Mouse (Mus musculus) megakaryocyte progenitor cell, adult 5-6 weeks (primary cell): ENCODE results near the gene Hdgfl2. TPM values are rescaled to one million over a fixed set of nuclear protein-coding genes. Genes with fewer than 3 reads are reported as not detected.
"Not testable (repeated sequence)": the region's sequence is repeated elsewhere in the genome, so short reads cannot be mapped to it uniquely, and the experiment has no call there.

Experiments
- ATAC-seq: replicated peaks from 2 replicates; pipeline ENCODE4 v1.8.0; 2016; ENCODE audit warnings: mild to moderate bottlenecking, moderate TSS enrichment, inconsistent platforms; ENCODE audit not compliant: poor library complexity
- total RNA-seq, 2 experiments: library from RNA; stranded (forward) in 1 of 2; stranded (reverse) in 1 of 2; fragments of 157-497, 149-512 nt in 1 of 2; fragments of 200-1000 nt in 1 of 2; gene quantifications; 2 replicates each; pipeline versions ENCODE4 v1.2.3 to v1.2.4; 2015 to 2017

The Hdgfl2 gene
- total RNA-seq, 2 experiments from 2014 or later: 25.4 to 80.0 TPM

DNA sequence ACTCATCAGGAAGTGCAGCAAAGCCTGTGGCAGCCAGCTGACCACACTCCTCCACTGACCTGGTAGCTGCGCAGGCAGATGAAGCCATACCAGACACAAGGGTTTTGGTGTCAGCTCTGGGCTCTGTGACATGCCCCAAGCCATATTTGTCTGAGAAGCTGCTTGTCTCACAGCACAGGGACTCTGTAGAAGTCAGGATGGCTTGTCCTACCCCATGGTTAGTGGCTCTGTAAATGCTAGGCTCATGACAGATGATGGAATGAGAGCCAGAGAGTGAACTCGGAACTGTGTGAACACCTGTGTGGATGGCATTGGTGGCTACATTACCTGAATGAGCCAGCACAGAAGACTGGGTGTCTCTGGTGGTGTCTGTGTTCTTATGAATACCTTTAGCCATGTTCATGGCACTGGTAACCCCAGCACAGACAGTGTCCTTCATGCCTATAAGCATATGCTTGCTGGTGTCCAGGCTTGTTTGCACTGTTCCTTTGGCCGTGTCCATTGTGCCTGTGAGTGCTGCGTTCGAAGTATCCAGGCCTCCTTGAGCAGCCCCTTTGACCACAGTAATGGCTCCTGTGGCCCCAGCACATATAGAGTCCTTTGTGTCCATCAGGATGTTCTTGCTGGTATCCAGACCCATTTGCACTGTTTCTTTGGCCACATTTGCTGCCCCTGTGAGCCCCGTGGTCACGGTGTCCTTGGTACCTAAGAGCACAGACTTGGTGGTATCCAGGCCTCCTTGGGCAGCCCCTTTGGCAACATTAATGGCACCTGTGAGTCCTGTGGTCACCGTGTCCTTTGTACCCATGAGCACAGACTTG, 24.2 kb downstream of the Hdgfl2 start:
- ATAC-seq: no peak

DNA sequence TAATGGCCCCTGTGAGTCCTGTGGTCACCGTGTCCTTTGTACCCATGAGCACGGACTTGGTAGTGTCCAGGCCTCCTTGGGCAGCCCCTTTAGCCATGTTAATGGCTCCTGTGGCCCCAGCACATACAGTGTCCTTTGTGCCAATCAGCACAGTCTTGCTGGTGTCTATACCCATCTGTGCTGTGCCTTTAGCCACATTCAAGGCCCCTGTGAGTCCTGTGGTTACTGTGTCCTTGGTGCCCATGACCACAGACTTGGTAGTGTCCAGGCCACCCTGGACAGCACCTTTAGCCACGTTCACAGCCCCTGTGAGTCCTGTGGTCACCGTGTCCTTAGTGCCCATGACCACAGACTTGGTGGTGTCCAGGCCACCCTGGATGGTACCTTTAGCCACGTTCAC, 25.4 kb downstream of the Hdgfl2 start:
- not testable (repeated sequence) for ATAC-seq

DNA sequence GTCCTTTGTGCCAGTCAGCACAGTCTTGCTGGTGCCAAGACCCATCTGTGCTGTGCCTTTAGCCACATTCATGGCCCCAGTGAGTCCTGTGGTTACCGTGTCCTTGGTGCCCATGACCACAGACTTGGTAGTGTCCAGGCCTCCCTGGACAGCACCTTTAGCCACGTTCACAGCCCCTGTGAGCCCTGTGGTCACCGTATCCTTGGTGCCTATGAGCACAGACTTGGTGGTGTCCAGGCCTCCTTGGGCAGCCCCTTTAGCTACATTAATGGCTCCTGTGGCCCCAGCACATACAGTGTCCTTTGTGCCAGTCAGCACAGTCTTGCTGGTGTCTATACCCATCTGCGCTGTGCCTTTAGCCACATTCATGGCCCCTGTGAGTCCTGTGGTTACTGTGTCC, 27.0 kb downstream of the Hdgfl2 start:
- ATAC-seq: not testable (repeated sequence)

DNA sequence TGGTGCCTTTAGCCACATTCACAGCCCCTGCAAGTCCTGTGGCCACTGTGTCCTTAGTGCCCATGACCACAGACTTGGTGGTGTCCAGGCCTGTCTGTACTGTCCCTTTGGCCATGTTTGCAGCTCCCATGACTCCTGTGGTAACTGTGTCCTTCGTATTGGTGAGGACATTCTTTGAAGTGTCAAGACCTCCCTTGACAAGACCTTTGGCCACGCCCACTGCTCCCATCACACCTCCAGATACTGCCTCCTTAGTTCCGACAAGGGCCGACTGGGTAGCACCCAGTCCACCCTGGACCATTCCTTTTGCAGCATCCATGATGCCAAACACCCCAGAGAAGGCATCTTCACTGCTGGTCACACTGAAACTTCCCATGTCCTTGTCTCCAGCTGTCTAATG, 27.5 kb downstream of the Hdgfl2 start:
- ATAC-seq: no peak

DNA sequence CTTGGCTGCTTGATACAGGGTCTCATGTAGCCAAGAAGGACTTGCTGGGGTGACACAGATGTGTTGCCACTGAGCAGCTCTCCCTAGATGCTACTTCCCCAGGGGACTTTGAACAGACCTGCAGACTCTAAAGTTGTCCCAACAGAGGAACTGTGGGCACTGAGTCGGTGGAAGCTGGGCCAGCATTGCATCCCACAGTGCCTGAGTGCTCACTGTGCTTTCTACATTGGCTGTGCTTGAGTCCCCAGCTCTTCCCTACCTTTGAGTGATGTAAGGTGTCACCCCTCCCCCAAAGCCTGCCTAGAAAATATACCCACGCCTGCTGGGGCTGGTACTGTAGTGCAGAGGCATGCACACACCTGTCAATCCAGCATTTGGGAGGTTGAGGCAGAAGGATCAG, 28.3 kb downstream of the Hdgfl2 start:
- no peak for ATAC-seq

DNA sequence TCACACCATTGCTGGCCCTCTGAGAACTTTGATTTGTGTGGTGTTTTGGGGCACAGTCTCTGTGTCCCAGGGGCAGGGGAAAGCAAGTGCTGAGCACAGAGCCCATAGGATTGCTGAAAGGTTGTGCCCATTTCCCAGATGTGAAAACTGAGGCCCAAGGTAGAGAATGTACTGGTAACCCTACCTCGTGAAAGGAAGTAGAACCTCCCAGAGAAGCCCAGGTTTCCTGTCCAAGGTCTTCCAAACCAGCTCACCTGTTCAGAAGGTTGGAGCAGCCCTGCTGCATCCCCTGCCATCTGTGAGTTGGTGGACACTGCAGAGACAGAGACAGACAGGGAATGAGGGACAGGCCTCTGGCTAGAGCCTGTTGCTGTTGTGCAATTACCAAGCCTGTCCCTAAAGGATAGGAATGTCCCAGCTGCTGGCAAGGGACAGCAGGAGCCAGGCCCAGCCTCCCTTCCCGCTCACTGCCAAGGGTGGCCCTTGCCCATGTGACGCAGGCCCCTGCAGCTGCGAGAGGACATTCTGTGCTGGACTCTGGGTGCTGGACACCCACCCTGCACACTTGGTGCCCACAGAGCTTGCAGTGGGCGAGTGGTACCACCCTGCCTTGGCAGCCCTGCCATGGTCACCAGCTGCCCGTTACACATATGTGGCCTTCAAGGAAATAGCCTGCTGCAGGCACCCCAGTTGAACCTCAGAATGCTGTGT, 29.1 kb downstream of the Hdgfl2 start:
- ATAC-seq: no peak

DNA sequence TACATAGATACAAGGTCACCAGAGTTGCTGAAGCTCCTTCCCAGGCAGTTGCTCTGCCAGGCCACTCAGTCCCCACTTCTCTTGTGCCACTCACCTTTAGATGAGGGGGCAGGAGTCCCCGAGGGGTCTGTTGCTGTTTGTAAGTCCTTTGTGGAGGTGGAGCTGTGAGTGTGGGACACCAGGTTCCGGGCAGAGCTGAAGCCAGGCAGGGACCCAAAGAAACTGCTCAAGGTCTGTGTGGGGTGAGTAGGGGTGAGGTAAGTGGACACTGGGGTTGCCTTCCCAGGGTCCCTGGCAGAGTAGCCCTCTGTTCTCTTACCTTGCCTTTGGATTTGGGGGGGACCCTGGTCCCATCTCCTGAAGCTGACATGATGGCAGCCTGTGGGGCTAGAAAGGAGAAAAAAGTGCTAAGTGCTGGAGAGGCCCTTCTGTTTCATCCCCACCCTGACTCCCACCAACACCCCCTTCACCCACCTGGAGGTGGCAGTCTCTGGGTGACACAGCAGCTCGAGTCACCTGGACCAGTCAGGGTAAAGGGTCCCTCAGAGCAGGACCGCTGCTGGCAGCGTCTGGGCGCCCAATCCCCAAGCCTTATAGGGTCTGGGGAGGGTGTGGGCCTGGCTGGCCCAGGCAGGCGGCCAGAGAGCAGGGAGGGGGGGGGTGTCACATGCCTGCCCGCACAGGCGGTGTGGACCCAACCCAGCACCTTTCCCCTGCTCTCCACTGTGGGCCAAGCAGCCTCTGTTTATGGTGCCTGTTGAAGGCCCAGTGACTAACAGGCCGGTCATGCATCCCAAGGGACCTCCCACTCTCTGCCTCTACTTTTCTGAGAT, 30.0 kb downstream of the Hdgfl2 start, which contains the start of gene Plin4:
Gene Plin4 (minus strand): TSS at position 585 of the 833 bp plus-strand sequence.
- no peak for ATAC-seq

DNA sequence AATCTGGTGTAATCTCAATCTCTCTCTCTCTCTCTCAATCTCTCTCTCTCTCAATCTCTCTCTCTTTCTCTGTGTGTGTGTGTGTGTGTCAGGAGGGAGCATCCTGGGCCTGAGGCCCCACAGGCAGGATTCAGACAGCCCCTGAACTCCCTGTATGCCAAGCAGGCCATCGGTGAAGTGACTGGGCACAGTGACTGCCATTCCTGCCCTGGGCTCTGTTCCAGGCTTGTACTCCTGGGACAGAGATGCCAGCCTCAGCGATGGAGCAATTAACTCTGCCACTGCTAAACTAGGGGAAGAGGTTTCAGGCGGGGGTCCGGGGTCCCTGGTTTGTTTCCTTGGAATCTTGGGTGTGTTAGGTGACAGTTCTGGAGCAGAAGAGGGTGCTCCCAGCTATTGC, 31.1 kb downstream of the Hdgfl2 start:
- no peak for ATAC-seq

DNA sequence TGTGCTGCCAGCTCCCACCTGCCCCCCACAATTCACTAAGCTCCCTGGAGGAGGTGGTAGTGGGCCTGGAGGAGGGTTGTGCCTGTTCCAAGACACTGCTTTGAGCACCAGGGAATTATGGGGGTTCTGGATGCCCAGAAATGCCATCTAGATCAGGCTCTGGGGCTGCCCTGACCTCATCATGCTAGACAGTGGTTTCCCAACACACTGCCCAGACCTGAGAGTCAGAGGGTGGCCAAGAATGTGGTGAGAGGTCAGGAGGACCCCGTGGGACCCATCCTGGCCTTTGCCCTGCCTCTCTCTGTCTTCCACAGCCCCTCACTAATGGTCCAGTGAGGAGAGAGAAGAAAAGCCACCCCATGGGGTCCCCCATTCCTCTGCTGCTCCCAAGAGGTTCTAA, 31.6 kb downstream of the Hdgfl2 start:
- ATAC-seq: no peak

DNA sequence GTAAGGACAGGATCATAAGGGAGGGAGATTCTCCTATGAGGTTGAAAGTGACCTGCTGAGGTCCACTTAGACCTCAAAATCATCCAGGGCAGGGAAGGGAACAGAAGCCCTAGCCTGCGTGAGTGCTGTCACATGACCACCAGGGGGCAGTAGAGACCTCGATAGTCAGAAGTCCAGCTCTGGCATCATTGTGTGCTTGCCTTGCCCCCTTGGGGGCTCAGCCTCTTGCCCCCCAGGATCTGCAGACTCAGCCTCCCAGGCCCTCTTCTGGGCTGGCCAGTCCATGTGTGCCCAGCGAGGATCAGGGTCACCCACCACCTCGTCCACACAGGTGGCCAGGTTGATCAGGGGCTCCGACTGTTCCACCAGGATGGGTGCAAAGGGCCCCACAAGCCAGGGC, 32.4 kb downstream of the Hdgfl2 start:
- ATAC-seq: peak; percentile 76

DNA sequence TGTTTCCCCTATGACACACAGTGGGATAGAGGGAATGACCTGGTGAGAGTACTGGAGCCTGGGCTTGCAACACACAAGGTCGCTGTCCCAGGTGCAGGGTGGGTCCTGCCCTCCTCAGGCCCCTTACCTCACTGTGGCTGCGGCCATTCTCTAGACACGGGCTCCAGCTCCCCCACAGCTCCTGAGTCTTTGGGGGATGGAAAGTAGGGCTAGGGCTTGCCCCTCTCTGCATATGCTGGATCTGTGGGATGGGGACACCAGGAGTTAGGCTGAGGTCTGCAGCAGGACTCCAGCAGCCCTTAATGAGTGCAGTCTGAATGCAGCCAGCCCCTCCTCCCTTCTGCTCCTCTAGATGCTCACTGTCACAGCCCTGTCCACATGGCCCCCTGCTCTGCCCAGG, 33.3 kb downstream of the Hdgfl2 start:
- ATAC-seq: no peak

DNA sequence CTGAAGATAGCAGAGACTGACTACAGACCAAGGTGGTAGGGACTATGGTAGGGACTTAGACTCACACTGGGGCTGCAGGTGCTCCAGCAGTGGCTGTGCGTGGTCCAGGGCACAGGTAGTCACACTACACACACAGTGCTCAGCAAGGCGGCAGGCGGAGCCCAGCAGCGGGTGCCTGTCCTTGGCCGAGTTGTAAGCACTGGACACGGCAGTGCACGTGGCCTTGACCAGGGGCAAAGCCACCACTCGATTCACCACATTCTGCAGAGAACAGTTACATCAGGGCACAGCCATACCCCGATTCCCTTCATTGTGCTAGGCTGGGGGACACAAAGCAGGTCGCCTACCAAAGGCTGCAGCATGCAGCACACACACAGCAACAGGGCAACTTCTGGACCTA, 36.8 kb downstream of the Hdgfl2 start:
- no peak for ATAC-seq

DNA sequence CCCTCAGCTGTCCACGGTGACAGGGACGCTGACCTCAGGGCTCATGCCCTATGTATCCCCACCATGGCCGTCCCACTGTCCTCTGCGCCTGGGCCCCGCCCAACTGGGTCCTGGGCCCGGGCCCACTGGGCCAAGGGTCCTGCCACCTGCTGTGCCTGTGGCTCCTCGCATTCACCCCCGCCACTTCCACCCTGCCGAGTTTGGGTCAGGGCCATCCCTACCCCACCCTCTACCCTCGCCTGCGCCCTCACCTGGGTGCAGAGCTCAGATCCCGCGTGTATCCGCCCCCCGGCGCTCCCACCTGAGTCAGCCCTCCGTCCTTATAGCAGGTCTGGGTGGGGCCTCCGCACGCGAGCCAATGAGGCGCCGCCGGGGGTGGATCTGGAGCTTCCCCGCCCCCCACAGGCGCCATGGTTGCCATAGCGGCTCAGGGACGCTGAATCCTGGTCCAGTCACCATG, 37.8 kb downstream of the Hdgfl2 start, which contains the start of gene Plin5:
Gene Plin5 (minus strand): TSS at position 346 of the 460 bp plus-strand sequence.
- peak; percentile 52 for ATAC-seq

DNA sequence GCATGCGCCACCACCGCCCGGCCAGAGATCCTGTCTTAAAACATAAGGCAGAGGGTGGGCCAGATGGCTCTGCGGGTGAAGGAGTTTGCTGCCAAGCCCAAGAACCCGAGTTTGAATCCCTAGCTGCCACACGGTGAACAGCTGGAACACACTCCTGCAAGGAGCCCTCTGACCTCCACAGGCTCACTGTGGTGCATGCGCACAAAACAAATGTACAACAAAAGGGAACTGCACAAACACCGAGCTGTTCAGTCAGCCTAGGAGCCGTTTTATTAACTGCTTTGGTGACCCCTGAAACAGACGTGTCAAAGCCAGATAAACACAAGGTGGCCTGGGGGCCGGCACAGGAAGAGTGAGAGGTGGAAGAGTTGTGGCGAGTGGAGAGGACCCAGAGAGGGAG, 40.0 kb downstream of the Hdgfl2 start:
- 0 out of 2 replicates have a peak, but pooled peaks have one; percentile 12 for ATAC-seq

DNA sequence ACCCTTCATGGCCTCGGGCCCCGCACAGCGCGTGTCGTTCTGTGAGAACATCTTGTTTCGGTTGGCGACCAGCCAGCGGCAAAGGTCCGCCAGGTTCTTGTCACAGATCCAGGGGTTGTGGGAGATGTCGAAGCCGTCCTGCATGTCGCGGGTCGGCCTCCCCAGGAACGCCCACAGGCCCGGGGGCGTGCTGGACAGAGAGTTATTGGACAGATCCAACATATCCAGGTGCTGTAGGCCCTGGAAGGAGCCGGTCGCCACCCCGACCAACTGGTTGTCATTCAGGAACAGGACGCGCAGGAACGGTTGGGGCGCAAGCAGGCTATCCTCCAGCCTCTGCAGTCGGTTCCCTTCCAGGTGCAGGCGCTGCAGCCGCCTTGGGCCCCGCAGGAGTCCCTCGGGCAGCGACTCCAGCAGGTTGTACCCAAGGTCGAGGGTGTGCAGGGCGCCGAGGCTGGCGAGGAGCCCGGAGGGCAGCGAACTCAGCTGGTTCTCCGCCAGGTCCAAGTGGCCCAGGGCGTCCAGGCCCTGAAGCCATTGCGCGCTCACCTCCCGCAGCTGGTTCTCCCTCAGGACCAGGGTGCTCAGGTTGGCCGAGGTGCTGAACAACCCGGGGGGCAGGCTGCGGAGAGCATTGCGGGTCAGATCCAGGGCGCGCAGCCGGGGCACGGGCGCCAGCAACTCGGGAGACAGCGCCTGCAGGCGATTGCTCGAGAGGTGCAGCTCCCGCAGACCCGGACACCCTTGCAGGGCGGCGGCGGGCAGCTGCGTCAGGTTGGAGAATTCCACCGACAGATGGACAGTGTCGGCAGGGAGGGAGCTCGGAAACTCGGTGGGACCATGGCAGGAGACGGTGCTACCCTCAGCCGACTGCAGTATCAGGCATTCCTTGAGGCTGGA, 40.8 kb downstream of the Hdgfl2 start:
- no peak; the same call in 1 of the 2 replicates for ATAC-seq

DNA sequence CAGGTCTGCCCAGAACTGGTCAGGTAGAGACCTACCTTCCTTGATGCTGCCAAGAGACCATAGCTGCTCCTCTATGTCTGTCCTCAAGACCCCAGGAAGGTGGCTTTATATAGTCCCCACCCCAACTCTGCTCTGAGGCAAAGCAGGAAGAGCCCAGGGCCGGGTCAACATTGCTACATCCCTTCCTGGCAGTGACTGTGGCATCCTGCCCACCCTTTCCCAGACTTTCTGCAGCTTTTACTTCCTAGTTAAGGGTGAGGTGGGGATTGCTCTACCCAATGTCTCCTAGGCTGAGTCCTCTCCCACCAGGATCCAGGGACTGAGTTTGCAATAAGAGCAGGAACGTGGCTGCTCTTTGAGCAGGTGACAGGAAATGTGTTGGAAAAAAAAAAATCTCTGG, 42.4 kb downstream of the Hdgfl2 start, which contains the start of gene Lrg1:
Gene Lrg1 (minus strand): TSS at position 176 of the 400 bp plus-strand sequence.
- 0 out of 2 replicates have a peak, but pooled peaks have one; percentile 24 for ATAC-seq

DNA sequence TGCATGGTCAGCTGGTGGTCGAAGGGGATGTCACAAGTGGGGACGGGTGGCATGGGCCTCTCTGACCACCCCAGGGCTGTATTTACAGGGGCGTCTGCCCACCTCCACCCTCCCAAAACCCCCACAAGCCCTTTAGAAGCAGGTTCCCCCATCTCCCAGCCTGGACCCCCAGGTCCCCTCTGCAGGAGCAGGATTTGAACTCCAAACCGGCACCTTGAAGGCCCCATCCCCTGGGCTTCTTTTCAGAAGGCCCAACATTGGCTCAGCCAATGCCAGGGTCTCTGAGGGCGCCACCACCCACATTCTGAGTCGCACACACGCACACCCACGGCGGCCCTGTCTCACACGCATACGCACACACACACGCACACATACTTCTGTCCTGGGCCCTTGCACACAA, 43.7 kb downstream of the Hdgfl2 start:
- no peak for ATAC-seq

DNA sequence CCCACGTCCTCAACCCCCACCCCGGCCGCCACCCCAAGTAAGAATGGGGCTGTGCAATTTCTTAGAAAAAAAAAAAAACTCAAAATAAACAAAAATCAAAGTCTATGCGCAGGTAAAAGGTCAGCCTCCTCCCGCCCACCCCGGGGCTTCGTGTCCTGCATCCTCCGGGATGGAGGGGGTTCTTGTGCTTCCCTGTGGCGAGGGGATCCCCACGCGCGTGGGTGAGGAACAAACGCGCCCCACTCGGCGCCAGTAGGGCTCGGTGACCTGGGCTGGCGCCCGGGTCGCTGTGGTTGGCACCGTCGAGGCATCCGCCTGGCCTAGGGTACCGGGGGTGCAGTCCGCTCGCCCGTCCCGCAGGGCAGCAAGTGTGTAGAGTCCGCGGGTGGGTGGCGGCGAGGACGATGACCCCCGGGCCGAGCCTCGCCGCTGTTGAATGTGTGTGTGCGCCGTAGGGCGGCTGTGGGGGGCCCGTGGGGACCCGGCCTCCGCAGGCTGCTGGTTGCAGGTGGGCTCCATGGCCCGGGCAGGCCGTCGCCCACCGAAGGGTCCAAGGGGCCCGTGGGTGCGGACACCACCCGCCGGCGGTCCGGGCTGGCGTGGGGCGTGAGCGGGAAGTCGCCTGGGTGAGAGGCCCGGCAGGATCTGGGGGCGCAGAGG, 44.4 kb downstream of the Hdgfl2 start:
- no peak for ATAC-seq
